Mouse (Mus musculus) heart, embryonic 12.5 days (tissue): ENCODE results near the gene Srsf9. TPM values are rescaled to one million over a fixed set of nuclear protein-coding genes. Genes with fewer than 3 reads are reported as not detected.
A peak's percentile ranks its signal among the peaks of the same experiment; 100 is the strongest.

Experiments used
- ATAC-seq: fragments of 200-750 bp; cut with Nextera tagmentation; 2 replicates; pipeline ENCODE4 v1.8.0; 2017; ENCODE audit warnings: moderate TSS enrichment, moderate library complexity; ENCODE audit not compliant: insufficient number of reproducible peaks, low FRiP score
- H3K27ac ChIP-seq: fragments of 300-500 bp; sonication (generic); 2 replicates; pipeline ENCODE4 v1.5.1; 2016; ENCODE audit warnings: mild to moderate bottlenecking, moderate library complexity; ENCODE audit not compliant: poor library complexity, severe bottlenecking
- H3K27me3 ChIP-seq: fragments of 300-500 bp; sonication (generic); replicated peaks from 2 replicates; pipeline ENCODE4 v1.6.1; 2016; ENCODE audit warnings: mild to moderate bottlenecking, moderate library complexity
- H3K36me3 ChIP-seq: fragments of 300-500 bp; sonication (generic); 2 replicates; pipeline ENCODE4 v1.6.1; 2016; ENCODE audit warnings: mild to moderate bottlenecking, moderate library complexity
- H3K4me1 ChIP-seq: fragments of 300-500 bp; sonication (generic); replicated peaks from 2 replicates; pipeline ENCODE4 v1.6.1; 2016; ENCODE audit warnings: mild to moderate bottlenecking
- H3K4me2 ChIP-seq: fragments of 300-500 bp; sonication (generic); 2 replicates; pipeline ENCODE4 v1.6.1; 2016; ENCODE audit warnings: mild to moderate bottlenecking, moderate library complexity
- H3K4me3 ChIP-seq: fragments of 300-500 bp; sonication (generic); 2 replicates; pipeline ENCODE4 v1.5.1; 2016; ENCODE audit warnings: mild to moderate bottlenecking
- H3K9ac ChIP-seq: fragments of 300-500 bp; sonication (generic); 2 replicates; pipeline ENCODE4 v1.6.1; 2016; ENCODE audit warnings: mild to moderate bottlenecking, moderate library complexity
- H3K9me3 ChIP-seq: fragments of 300-500 bp; sonication (generic); replicated peaks from 2 replicates; pipeline ENCODE4 v1.6.1; 2016; ENCODE audit warnings: mild to moderate bottlenecking, moderate library complexity
- WGBS: fragments of 180-500 bp; shearing (Covaris S2); methylation state at CpG from one replicate; pipeline ENCODE4 v1.1.7; 2016; 5-methylcytosine and 5-hydroxymethylcytosine counted together
- polyA plus RNA-seq: library from polyadenylated mRNA; unstranded; fragments of >200 nt; fragmentation: Nextera tagmentation; extraction: Ambion mirVana; gene quantifications from 2 replicates; pipeline ENCODE4 v1.2.1, GENCODE M21; 2016

Gene Srsf9
- polyA plus RNA-seq, 1 experiment from 2014 or later, result 147 TPM

- Histone ChIP-seq H3K27me3 (no peaks in the 10 kb centered on the region), H3K9ac (peak overlapping the region; percentile 83), H3K4me2 (peak overlapping the region; percentile 96), H3K27ac (peak overlapping the region; percentile 84), H3K4me3 (peak overlapping the region; percentile 100), H3K9me3 (no peaks in the 10 kb centered on the region), H3K36me3 (peaks cover 13% of the 10 kb centered on the region), H3K4me1 (peaks cover 38% of the 10 kb centered on the region)
- ATAC-seq, result peak; percentile 65
- 14% methylated on average over 11 of the region's 11 CpGs for WGBS
Measured at GRCm38 (mm10) chr5:115326256-115326831, 633 bp upstream of the Srsf9 start.

GRCm38 (mm10) chr5:115327610-115328548, 902 bp downstream of the Srsf9 start:
- H3K4me3 ChIP-seq, result peak overlapping the region; percentile 100
- H3K9me3 ChIP-seq, result no peaks in the 10 kb centered on the region
- under 1% methylated on average over 52 of the region's 55 CpGs for WGBS
- H3K9ac ChIP-seq, result peak overlapping the region; percentile 100
- H3K27me3 ChIP-seq, result no peaks in the 10 kb centered on the region
- H3K4me2 ChIP-seq, result peak overlapping the region; percentile 96
- peak overlapping the region; percentile 84 for H3K27ac ChIP-seq
- ATAC-seq, result no peak
- H3K36me3 ChIP-seq, result peaks cover 28% of the 10 kb centered on the region
- H3K4me1 ChIP-seq, result peaks cover 40% of the 10 kb centered on the region

- H3K4me3 ChIP-seq, result no peak overlapping the region
- 79% methylated on average over 9 of the region's 9 CpGs for WGBS
- H3K27ac ChIP-seq, result no peak overlapping the region
- no peaks in the 10 kb centered on the region for H3K9me3 ChIP-seq
- peaks cover 41% of the 10 kb centered on the region for H3K4me1 ChIP-seq
- H3K4me2 ChIP-seq, result no peak overlapping the region
- ATAC-seq, result no peak
- H3K27me3 ChIP-seq, result no peaks in the 10 kb centered on the region
- H3K9ac ChIP-seq, result no peak overlapping the region
- peaks cover 59% of the 10 kb centered on the region for H3K36me3 ChIP-seq
Measured at GRCm38 (mm10) chr5:115330955-115331354, 4.0 kb downstream of the Srsf9 start.

- peak; percentile 74; the same call in 1 of the 2 replicates for ATAC-seq
- peaks cover 33% of the 10 kb centered on the region for H3K4me1 ChIP-seq
- no peaks in the 10 kb centered on the region for H3K9me3 ChIP-seq
- H3K36me3 ChIP-seq, result peaks cover 74% of the 10 kb centered on the region
- no peak overlapping the region; the same call in 1 of the 2 replicates for H3K27ac ChIP-seq
- WGBS, result 53% methylated on average over 3 of the region's 3 CpGs
- no peak overlapping the region for H3K4me3 ChIP-seq
- H3K9ac ChIP-seq, result no peak overlapping the region
- H3K4me2 ChIP-seq, result no peak overlapping the region
- H3K27me3 ChIP-seq, result no peaks in the 10 kb centered on the region
Measured at GRCm38 (mm10) chr5:115333626-115334025, 6.6 kb downstream of the Srsf9 start.

- H3K4me1 ChIP-seq, result peaks cover 15% of the 10 kb centered on the region
- H3K9ac ChIP-seq, result peak overlapping the region; percentile 49
- WGBS, result 20% methylated on average over 7 of the region's 7 CpGs
- ATAC-seq, result no peak
- peak overlapping the region; percentile 65 for H3K4me3 ChIP-seq
- H3K36me3 ChIP-seq, result peaks cover 53% of the 10 kb centered on the region
- no peaks in the 10 kb centered on the region for H3K9me3 ChIP-seq
- peak overlapping the region; percentile 85 for H3K4me2 ChIP-seq
- H3K27ac ChIP-seq, result no peak overlapping the region
- no peaks in the 10 kb centered on the region for H3K27me3 ChIP-seq
Measured at GRCm38 (mm10) chr5:115340007-115340406, 13.0 kb downstream of the Srsf9 start.

GRCm38 (mm10) chr5:115340577-115341313, 13.8 kb downstream of the Srsf9 start, which contains the start of the genes Gatc and Triap1:
Gene Gatc, minus strand, starts transcription at chr5:115341178.
Gene Triap1, plus strand, starts transcription at chr5:115341225.
- ATAC-seq, result peak; percentile 93
- peak within 1 kb of the TSS; percentile 79 for H3K9ac ChIP-seq
- no peaks in the 10 kb centered on the region for H3K27me3 ChIP-seq
- no peaks in the 10 kb centered on the region for H3K9me3 ChIP-seq
- H3K4me2 ChIP-seq, result peak within 1 kb of the TSS; percentile 85
- peaks cover 15% of the 10 kb centered on the region for H3K4me1 ChIP-seq
- H3K36me3 ChIP-seq, result peaks cover 54% of the 10 kb centered on the region
- peak within 1 kb of the TSS; percentile 49 for H3K27ac ChIP-seq
- H3K4me3 ChIP-seq, result peak within 1 kb of the TSS; percentile 65
- under 1% methylated on average over 62 of the region's 62 CpGs for WGBS

- Histone ChIP-seq H3K4me2 (peak overlapping the region; percentile 85), H3K4me3 (peak overlapping the region; percentile 65), H3K4me1 (peaks cover 15% of the 10 kb centered on the region), H3K9me3 (no peaks in the 10 kb centered on the region), H3K27ac (peak overlapping the region; percentile 49), H3K9ac (peak overlapping the region; percentile 79), H3K27me3 (no peaks in the 10 kb centered on the region), H3K36me3 (peaks cover 53% of the 10 kb centered on the region)
- 10% methylated on average over 36 of the region's 36 CpGs for WGBS
- ATAC-seq, result peak; percentile 52; the same call in 1 of the 2 replicates
Measured at GRCm38 (mm10) chr5:115341314-115342165, 14.6 kb downstream of the Srsf9 start.

GRCm38 (mm10) chr5:115347564-115347963, 20.6 kb downstream of the Srsf9 start:
- peaks cover 44% of the 10 kb centered on the region for H3K36me3 ChIP-seq
- peak overlapping the region; percentile 98 for H3K9ac ChIP-seq
- peak overlapping the region; percentile 97 for H3K4me3 ChIP-seq
- peak overlapping the region; percentile 93 for H3K4me2 ChIP-seq
- 1% methylated on average over 5 of the region's 5 CpGs for WGBS
- ATAC-seq, result peak; percentile 58
- no peak overlapping the region for H3K27ac ChIP-seq
- 0 out of 2 replicates have a peak, but pooled peaks cover 3% of the 10 kb centered on the region for H3K9me3 ChIP-seq
- H3K27me3 ChIP-seq, result no peaks in the 10 kb centered on the region
- peaks cover 12% of the 10 kb centered on the region for H3K4me1 ChIP-seq

- Histone ChIP-seq H3K9ac (peak within 1 kb of the TSS; percentile 98), H3K27ac (peak within 1 kb of the TSS; percentile 88), H3K4me2 (peak within 1 kb of the TSS; percentile 93), H3K9me3 (0 out of 2 replicates have a peak, but pooled peaks cover 3% of the 10 kb centered on the region), H3K4me1 (peaks cover 12% of the 10 kb centered on the region), H3K36me3 (peaks cover 33% of the 10 kb centered on the region), H3K27me3 (no peaks in the 10 kb centered on the region), H3K4me3 (peak within 1 kb of the TSS; percentile 97)
- ATAC-seq, result peak; percentile 95
- WGBS, result under 1% methylated on average over 74 of the region's 74 CpGs
Measured at GRCm38 (mm10) chr5:115348546-115349224, 21.7 kb downstream of the Srsf9 start, which contains the start of gene Cox6a1. Gene Cox6a1, minus strand, starts transcription at chr5:115348981.
